Mouse (Mus musculus) liver, postnatal 0 days (tissue): ENCODE data around the gene Wfdc2.

Experiments used
- CTCF ChIP-seq: sonication (generic); IDR thresholded peaks from 2 replicates; pipeline ENCODE4 v1.5.1; 2016; ENCODE audit warnings: antibody characterized with exemption, low read depth
- EP300 ChIP-seq: IDR thresholded peaks from 2 replicates; pipeline ENCODE4 v1.6.1; 2016; ENCODE audit warnings: antibody characterized with exemption, low read depth, mild to moderate bottlenecking

- TF ChIP-seq CTCF (peak; percentile 56), EP300 (no peak)
Observed at GRCm38 (mm10) chr2:164563339-164564038, 1.3 kb downstream of the Wfdc2 start.
